Mouse (Mus musculus) embryonic facial prominence, embryonic 12.5 days (tissue): Measurements from ENCODE around the gene Cfap299. TPM values are rescaled to one million over a fixed set of nuclear protein-coding genes. Genes with fewer than 3 reads are reported as not detected.

Source experiments
- ATAC-seq: fragments of 200-750 bp; cut with Nextera tagmentation; 2 replicates; pipeline ENCODE4 v1.8.0; 2017; ENCODE audit not compliant: insufficient number of reproducible peaks, insufficient read depth, low FRiP score, low TSS enrichment
- H3K27ac ChIP-seq: fragments of 300-500 bp; sonication (generic); 2 replicates; pipeline ENCODE4 v1.5.1; 2016; ENCODE audit warnings: mild to moderate bottlenecking
- H3K27me3 ChIP-seq: fragments of 300-500 bp; sonication (generic); 2 replicates; pipeline ENCODE4 v1.6.1; 2016; ENCODE audit warnings: mild to moderate bottlenecking, moderate library complexity
- H3K36me3 ChIP-seq: fragments of 300-500 bp; sonication (generic); 2 replicates; pipeline ENCODE4 v1.6.1; 2016; ENCODE audit warnings: mild to moderate bottlenecking
- H3K4me1 ChIP-seq: fragments of 300-500 bp; sonication (generic); 2 replicates; pipeline ENCODE4 v1.6.1; 2016
- H3K4me2 ChIP-seq: fragments of 300-500 bp; sonication (generic); replicated peaks from 2 replicates; pipeline ENCODE4 v1.6.1; 2016; ENCODE audit warnings: mild to moderate bottlenecking, moderate library complexity
- H3K4me3 ChIP-seq: fragments of 300-500 bp; sonication (generic); 2 replicates; pipeline ENCODE4 v1.5.1; 2016; ENCODE audit warnings: mild to moderate bottlenecking
- H3K9ac ChIP-seq: fragments of 300-500 bp; sonication (generic); 2 replicates; pipeline ENCODE4 v1.6.1; 2016; ENCODE audit warnings: mild to moderate bottlenecking, moderate library complexity
- H3K9me3 ChIP-seq: fragments of 300-500 bp; sonication (generic); 2 replicates; pipeline ENCODE4 v1.6.1; 2016; ENCODE audit warnings: mild to moderate bottlenecking, moderate library complexity
- WGBS: fragments of 180-500 bp; shearing (Covaris S2); methylation state at CpG from one replicate; pipeline ENCODE4 v1.1.7; 2016; 5-methylcytosine and 5-hydroxymethylcytosine counted together
- polyA plus RNA-seq: library from polyadenylated mRNA; unstranded; fragments of >200 nt; fragmentation: Nextera tagmentation; extraction: Ambion mirVana; gene quantifications from 2 replicates; pipeline ENCODE4 v1.2.1, GENCODE M21; 2016

The Cfap299 gene
- polyA plus RNA-seq, 1 experiment from 2014 or later = 0.83 TPM

DNA sequence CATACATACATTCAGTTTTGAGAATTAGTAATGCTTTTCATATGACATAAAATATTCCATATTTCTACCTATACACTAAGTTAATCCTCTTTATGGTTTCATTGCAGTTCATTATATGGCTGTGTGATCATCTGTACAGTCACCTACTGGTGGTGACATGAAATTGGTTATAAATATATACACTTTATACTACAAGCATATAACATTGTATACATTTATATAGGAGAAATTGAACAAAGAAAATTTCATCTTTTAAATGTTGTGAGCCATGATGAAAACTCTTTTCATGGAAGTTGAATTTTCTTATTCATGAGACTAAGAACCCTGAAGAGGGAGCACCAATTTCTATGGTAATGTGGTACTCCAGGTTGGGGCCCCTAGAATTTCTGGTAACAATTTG lies 223.3 kb downstream of the Cfap299 start, which contains the start of gene Gm11111:
TSS of gene Gm11111 (plus strand) at position 301 of the 400 bp plus-strand sequence.
- Histone ChIP-seq H3K27ac (peak within 1 kb of the TSS; percentile 41; the same call in 1 of the 2 replicates), H3K4me1 (peaks cover 14% of the 10 kb centered on the region), H3K9ac (no peak within 1 kb of the TSS), H3K36me3 (no peaks in the 10 kb centered on the region), H3K4me2 (no peak within 1 kb of the TSS), H3K4me3 (no peak within 1 kb of the TSS), H3K27me3 (no peaks in the 10 kb centered on the region), H3K9me3 (no peaks in the 10 kb centered on the region)
- no peak for ATAC-seq

DNA sequence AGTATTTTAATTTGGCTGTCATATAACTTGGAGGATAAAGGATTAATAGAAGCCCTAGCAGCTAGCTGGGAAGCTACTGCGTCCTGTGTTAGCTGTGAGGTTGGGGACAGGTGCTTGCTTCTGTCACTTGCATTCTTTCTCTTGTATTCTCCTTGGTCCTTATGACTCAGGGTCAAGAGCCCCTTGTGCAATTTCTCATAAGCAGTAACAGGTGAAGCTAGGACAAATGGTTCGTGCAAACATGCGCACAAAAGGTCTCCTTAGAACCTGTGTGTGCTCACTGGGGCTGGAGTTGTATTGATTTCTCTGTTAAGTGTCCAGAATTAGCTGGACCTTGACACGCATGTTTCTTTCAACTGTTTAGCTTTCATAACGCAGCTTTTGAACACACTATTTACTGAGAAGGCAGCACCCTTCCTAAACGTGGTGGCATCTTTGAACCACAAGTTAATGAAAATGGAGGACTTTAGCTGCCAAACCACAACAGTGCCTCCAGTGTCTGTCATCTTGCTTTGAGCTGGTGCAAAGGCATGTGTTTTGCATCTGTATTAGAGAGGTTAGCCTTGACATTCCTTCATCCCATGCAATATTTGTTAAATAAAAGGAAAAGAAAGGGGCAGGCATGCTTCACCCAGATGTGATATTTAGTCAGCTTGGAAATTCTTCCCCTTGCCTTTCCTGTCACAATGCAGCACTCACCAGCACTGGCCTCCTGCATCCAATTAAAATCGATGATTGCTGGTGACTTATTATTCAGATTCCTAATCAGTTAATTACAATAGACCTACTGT lies 223.9 kb downstream of the Cfap299 start:
- 46% methylated on average over 7 of the region's 7 CpGs for WGBS
- Histone ChIP-seq H3K4me2 (no peak overlapping the region), H3K9ac (no peak overlapping the region), H3K4me1 (peaks cover 14% of the 10 kb centered on the region), H3K27ac (peak overlapping the region; percentile 41; the same call in 1 of the 2 replicates), H3K9me3 (no peaks in the 10 kb centered on the region), H3K27me3 (no peaks in the 10 kb centered on the region), H3K4me3 (no peak overlapping the region), H3K36me3 (no peaks in the 10 kb centered on the region)
- ATAC-seq = no peak

DNA sequence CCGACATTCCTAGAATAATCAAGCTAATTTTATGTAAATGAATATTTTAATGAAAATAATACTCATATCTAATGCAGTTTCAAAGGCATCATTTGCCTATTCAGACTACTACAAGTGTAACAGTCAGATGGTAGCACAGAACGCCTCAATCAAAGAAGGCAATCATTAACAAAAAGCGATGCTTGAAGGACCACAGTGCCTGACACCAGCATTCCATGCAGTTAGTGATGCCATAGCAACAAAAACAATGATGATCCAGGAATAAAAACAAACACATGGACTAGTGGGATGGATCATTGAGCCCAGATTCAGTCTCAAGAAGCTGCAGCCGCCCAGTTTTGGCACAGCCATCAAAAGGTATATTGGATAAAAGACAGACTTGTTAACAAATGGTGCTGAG lies 232.2 kb downstream of the Cfap299 start:
- Histone ChIP-seq H3K36me3 (no peaks in the 10 kb centered on the region), H3K9me3 (no peaks in the 10 kb centered on the region), H3K27me3 (no peaks in the 10 kb centered on the region), H3K4me2 (no peak overlapping the region), H3K4me1 (no peaks in the 10 kb centered on the region), H3K4me3 (no peak overlapping the region), H3K27ac (no peak overlapping the region), H3K9ac (no peak overlapping the region)
- WGBS = 74% methylated on average over 4 of the region's 4 CpGs
- ATAC-seq = no peak

DNA sequence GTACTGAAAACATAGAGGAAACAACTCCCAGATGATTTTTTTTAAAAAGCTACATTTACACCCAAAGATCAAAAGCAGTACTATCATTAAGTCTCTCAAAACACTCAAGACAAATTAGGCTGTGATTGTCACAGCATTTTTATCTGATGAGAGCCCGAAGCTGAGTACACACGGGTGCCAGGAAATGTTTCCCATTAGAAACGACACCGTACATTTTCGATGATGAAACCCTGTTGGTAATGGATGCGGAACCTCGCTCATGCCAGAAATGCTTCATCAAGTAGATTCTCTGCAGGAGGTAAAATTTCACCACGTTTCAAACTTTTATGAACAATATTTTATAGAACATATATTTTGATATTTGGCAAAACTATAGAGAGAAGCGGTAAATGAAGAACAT lies 233.7 kb downstream of the Cfap299 start:
- Histone ChIP-seq H3K4me3 (no peak overlapping the region), H3K9me3 (no peaks in the 10 kb centered on the region), H3K9ac (no peak overlapping the region), H3K27ac (no peak overlapping the region), H3K27me3 (no peaks in the 10 kb centered on the region), H3K4me2 (no peak overlapping the region), H3K4me1 (0 out of 2 replicates have a peak, but pooled peaks cover 3% of the 10 kb centered on the region), H3K36me3 (no peaks in the 10 kb centered on the region)
- WGBS = 67% methylated on average over 9 of the region's 9 CpGs
- ATAC-seq = no peak

DNA sequence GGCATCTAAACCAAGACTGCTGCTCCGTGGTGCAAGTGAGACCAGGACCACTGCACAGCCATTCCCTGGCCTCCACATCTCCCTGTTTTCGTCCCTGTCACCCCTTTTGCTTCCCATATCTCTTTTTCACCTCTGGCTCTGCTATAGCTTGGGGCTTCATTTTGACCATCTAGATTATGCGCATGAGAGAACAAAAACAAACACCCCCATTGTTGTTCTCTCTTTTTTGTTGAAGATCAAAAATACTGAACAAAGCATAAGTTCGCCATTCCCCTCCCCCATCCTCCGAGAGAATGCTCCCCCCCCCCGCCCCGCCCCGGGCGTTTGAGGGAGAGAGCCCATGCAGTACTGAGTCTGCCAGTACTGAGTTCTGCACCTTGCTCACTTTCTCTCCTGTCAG lies 234.7 kb downstream of the Cfap299 start:
- H3K4me1 ChIP-seq = 0 out of 2 replicates have a peak, but pooled peaks cover 3% of the 10 kb centered on the region
- no peak overlapping the region for H3K4me3 ChIP-seq
- H3K27ac ChIP-seq = no peak overlapping the region
- H3K36me3 ChIP-seq = no peaks in the 10 kb centered on the region
- no peak overlapping the region for H3K4me2 ChIP-seq
- no peaks in the 10 kb centered on the region for H3K27me3 ChIP-seq
- no peak for ATAC-seq
- H3K9ac ChIP-seq = no peak overlapping the region
- 65% methylated on average over 9 of the region's 9 CpGs for WGBS
- H3K9me3 ChIP-seq = no peaks in the 10 kb centered on the region

DNA sequence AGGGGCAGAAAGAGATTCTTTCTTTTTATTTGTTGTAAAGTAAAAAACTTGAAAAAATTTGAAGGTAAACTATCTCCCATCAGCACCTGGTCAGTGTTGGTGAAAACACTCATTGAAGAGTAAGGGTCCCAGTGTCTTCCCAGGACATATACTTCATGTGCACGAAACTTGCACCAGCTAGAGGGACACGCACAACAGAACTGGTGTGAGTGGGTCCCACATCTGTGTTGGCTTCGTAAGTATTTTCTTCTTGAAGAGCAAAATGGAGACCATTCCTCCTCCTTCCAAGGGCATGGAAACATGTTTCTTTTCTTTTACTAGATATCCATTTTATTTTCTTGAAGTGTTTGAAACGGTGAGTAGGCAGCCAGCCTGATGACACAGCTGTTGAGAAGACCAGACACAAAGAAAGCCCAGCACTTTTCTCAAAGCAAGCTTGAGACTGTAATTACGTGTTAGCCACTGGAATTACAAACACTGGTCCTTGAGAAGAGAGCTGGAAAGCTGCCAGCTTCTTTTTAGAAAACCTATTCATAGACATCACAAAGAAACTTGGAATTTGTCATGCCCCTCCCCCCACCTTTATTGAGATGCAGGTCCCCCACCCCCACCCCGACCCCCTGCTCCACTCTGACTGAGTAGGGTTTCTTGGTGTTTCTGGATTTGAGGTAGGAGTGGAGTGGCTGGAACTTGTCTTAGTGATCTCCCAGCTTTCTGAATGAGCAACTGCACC lies 237.5 kb downstream of the Cfap299 start:
- Histone ChIP-seq H3K4me2 (no peak overlapping the region), H3K4me1 (0 out of 2 replicates have a peak, but pooled peaks cover 3% of the 10 kb centered on the region), H3K9ac (no peak overlapping the region), H3K36me3 (no peaks in the 10 kb centered on the region), H3K9me3 (no peaks in the 10 kb centered on the region), H3K27ac (no peak overlapping the region), H3K27me3 (no peaks in the 10 kb centered on the region), H3K4me3 (no peak overlapping the region)
- ATAC-seq = peak; percentile 69; the same call in 1 of the 2 replicates
- 45% methylated on average over 6 of the region's 6 CpGs for whole genome bisulfite sequencing

DNA sequence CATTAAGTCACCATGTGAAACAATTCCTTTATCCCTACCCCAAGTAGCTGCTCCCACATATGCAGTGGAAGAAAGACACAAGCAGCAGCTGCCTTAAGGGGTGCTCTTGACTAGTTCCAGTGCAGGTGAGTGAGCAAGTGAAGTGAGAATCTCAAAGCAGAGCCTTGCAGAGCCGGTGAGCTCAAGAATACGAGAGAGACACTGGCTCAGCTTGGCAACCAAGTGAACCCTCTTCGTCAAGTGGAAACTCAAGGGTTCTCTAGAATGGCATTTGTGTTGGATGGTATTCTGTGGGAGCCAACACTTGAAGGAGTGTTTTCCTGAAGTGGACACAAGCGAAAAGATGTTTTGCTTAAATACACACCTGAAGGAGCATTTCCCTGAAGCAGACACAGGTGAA lies 239.4 kb downstream of the Cfap299 start:
- Histone ChIP-seq H3K4me3 (no peak overlapping the region), H3K9me3 (no peaks in the 10 kb centered on the region), H3K4me2 (no peak overlapping the region), H3K4me1 (0 out of 2 replicates have a peak, but pooled peaks cover 3% of the 10 kb centered on the region), H3K9ac (no peak overlapping the region), H3K27me3 (no peaks in the 10 kb centered on the region), H3K36me3 (no peaks in the 10 kb centered on the region), H3K27ac (no peak overlapping the region)
- ATAC-seq = no peak
- 87% methylated on average over 4 of the region's 4 CpGs for WGBS

DNA sequence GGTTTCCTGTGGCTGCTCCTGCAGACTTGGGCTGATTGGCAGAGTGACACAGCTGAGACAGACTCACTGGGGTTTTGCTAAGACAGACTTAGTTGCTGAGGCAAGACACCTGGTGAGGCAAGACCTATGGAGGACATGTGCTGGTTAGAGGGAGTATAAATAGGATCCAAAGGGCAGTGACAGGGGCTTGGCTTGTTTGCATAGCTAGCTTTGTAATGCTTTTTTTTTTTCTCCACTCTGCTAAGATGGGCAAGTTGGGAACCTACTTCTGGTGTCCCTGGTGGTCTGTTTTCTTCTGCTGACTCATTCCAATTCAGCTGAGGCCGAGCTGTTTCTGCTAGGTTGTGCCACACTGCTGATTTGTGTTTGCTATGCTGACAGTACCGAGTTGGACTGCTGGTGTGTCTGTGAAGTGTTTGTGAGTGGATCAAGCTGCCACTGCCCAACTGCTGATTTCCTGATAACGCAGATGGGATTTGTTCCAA lies 240.0 kb downstream of the Cfap299 start:
- Histone ChIP-seq H3K4me3 (no peak overlapping the region), H3K27ac (no peak overlapping the region)
- no peak for ATAC-seq

DNA sequence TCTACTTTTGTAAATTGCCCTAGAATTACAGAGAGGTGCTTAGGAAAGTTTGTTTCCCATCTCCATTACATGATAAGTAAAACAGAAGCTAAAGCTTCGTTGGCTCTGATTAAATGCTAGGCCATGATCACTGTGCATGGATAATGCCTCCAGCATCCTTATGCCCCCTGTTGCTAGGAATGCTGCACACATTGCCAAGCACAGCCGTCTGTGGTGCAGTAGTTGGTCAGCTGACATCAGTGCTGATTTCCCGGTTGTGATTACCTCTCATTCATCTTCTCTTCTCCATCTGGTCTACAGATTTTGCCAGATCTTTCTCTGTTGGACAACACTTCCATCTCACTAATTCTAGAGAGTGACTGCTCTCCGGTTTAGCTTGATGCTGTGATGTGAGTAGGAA lies 243.3 kb downstream of the Cfap299 start:
- Histone ChIP-seq H3K4me3 (no peak overlapping the region), H3K27ac (no peak overlapping the region), H3K4me2 (no peak overlapping the region), H3K27me3 (no peaks in the 10 kb centered on the region), H3K36me3 (no peaks in the 10 kb centered on the region), H3K9ac (no peak overlapping the region), H3K4me1 (0 out of 2 replicates have a peak, but pooled peaks cover 4% of the 10 kb centered on the region), H3K9me3 (no peaks in the 10 kb centered on the region)
- WGBS = 53% methylated on average over 4 of the region's 4 CpGs
- no peak for ATAC-seq

More for the DNA sequence above, 240.0 kb downstream of the Cfap299 start:
- H3K27me3 ChIP-seq = no peaks in the 10 kb centered on the region
- 60% methylated on average over 3 of the region's 3 CpGs for WGBS
- H3K4me2 ChIP-seq = no peak overlapping the region
- H3K9ac ChIP-seq = no peak overlapping the region
- 0 out of 2 replicates have a peak, but pooled peaks cover 3% of the 10 kb centered on the region for H3K4me1 ChIP-seq
- no peaks in the 10 kb centered on the region for H3K36me3 ChIP-seq
- no peaks in the 10 kb centered on the region for H3K9me3 ChIP-seq

DNA sequence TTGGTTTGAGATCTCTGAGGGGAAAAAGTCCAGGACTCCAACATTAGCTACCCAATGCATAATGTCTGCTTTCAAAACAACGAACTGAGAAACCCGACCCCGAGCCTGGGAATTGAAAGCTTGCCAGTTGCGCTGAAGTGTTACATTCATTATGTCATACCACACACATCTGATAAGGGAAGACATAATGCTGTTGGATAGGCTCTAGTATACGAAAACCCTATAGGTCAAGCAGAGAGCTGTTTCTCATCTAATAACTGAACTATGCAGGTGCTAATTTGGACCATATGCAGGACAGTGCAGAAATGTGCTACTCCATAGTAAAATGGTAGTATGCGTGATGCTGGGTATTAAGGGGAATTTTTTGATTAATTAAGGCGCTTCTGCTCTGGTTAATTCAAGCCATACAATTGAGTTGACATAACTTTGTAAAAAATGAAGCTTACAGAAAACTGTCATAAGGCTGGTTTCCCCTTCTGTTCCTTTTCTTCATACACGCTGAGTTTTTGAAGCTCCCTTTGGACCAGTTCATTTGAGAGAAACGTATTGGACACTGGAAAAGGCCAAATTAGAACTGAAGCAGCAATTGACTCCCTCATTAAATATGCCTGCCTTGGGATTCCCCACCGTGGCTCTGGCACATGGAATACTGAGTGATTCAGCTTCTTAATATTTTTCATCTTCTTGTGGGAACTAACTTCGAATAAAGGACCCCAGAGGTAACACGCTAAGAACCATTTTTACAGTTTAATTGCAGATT lies 245.8 kb downstream of the Cfap299 start:
- peak; percentile 85; the same call in 1 of the 2 replicates for ATAC-seq
- 0 out of 2 replicates have a peak, but pooled peaks cover 4% of the 10 kb centered on the region for H3K4me1 ChIP-seq
- no peaks in the 10 kb centered on the region for H3K9me3 ChIP-seq
- no peak overlapping the region for H3K4me2 ChIP-seq
- no peaks in the 10 kb centered on the region for H3K36me3 ChIP-seq
- H3K9ac ChIP-seq = no peak overlapping the region
- no peak overlapping the region for H3K4me3 ChIP-seq
- 37% methylated on average over 12 of the region's 12 CpGs for WGBS
- H3K27ac ChIP-seq = no peak overlapping the region
- no peaks in the 10 kb centered on the region for H3K27me3 ChIP-seq

DNA sequence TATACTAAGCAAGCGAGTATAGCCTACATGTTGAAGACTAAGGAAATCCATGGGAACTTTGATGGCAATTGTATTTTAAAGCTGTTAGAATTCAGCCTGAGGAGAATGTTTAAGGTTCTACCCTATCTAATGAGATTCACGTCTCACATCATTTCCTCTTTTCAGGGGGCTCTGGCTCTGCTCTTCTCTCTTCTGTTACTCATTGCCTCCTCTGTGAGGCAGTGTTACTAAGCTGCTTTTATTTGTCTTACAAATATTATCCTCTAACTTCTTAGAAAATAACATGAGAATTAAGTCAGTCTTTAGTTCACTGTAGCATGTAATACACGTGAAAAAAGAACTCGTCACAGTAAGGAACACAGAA lies 246.3 kb downstream of the Cfap299 start:
- H3K9ac ChIP-seq = no peak overlapping the region
- WGBS = 71% methylated on average over 4 of the region's 4 CpGs
- no peak overlapping the region for H3K27ac ChIP-seq
- ATAC-seq = no peak
- no peaks in the 10 kb centered on the region for H3K27me3 ChIP-seq
- H3K4me1 ChIP-seq = 0 out of 2 replicates have a peak, but pooled peaks cover 4% of the 10 kb centered on the region
- H3K36me3 ChIP-seq = no peaks in the 10 kb centered on the region
- no peaks in the 10 kb centered on the region for H3K9me3 ChIP-seq
- H3K4me3 ChIP-seq = no peak overlapping the region
- no peak overlapping the region for H3K4me2 ChIP-seq
